Mouse (Mus musculus): ENCODE data around the gene Olfr1357.
A peak's percentile ranks its signal among the peaks of the same experiment; 100 is the strongest.
"Not testable (repeated sequence)": the region's sequence is repeated elsewhere in the genome, so short reads cannot be mapped to it uniquely, and the experiment has no call there.

Olfr1357 gene

GRCm38 (mm10) chr10:78617974-78618373 lies at the start of gene Olfr1357:
Gene Olfr1357 (minus strand): TSS chr10:78618074.
- DNase-seq (ENCODE audit: low read depth): no peak

GRCm38 (mm10) chr10:78666696-78667095 lies 48.8 kb upstream of the Olfr1357 start:
- DNase-seq (ENCODE audit: low read depth): not testable (repeated sequence)

- DNase-seq (ENCODE audit: low read depth): no peak
These were observed 46.7 kb upstream of the Olfr1357 start for GRCm38 (mm10) chr10:78664546-78664945.

GRCm38 (mm10) chr10:78661198-78661597 lies 43.3 kb upstream of the Olfr1357 start:
- DNase-seq (ENCODE audit: low read depth): no peak

GRCm38 (mm10) chr10:78632311-78632710 lies 14.4 kb upstream of the Olfr1357 start:
- peak; percentile 58 for DNase-seq (ENCODE audit: low read depth)

GRCm38 (mm10) chr10:78630194-78630593 lies 12.3 kb upstream of the Olfr1357 start:
- DNase-seq (ENCODE audit: low read depth): peak; percentile 30

GRCm38 (mm10) chr10:78623143-78623542 lies 5.3 kb upstream of the Olfr1357 start:
- not testable (repeated sequence) for DNase-seq (ENCODE audit: low read depth)

- peak; percentile 76 for DNase-seq (ENCODE audit: low read depth)
These were observed 10.3 kb downstream of the Olfr1357 start for GRCm38 (mm10) chr10:78607602-78608001.

GRCm38 (mm10) chr10:78605080-78605479 lies 12.8 kb downstream of the Olfr1357 start:
- peak; percentile 87 for DNase-seq (ENCODE audit: low read depth)

- no peak for DNase-seq (ENCODE audit: low read depth)
These were observed 18.0 kb downstream of the Olfr1357 start for GRCm38 (mm10) chr10:78599865-78600264.

GRCm38 (mm10) chr10:78594566-78594965 lies 23.3 kb downstream of the Olfr1357 start:
- DNase-seq (ENCODE audit: low read depth): no peak

- peak; percentile 57 for DNase-seq (ENCODE audit: low read depth)
These were observed 23.7 kb downstream of the Olfr1357 start for GRCm38 (mm10) chr10:78594157-78594556.

- no peak for DNase-seq (ENCODE audit: low read depth)
These were observed 24.1 kb downstream of the Olfr1357 start for GRCm38 (mm10) chr10:78593736-78594135.

GRCm38 (mm10) chr10:78592856-78593379 lies 25.0 kb downstream of the Olfr1357 start:
- no peak for DNase-seq (ENCODE audit: low read depth)

- peak; percentile 85 for DNase-seq (ENCODE audit: low read depth)
These were observed 26.2 kb downstream of the Olfr1357 start, which contains the start of gene Syde1 for GRCm38 (mm10) chr10:78591406-78592328. Gene Syde1 (minus strand): TSS chr10:78591964.

GRCm38 (mm10) chr10:78590744-78591143 lies 27.1 kb downstream of the Olfr1357 start:
- peak; percentile 84 for DNase-seq (ENCODE audit: low read depth)

GRCm38 (mm10) chr10:78589901-78590300 lies 28.0 kb downstream of the Olfr1357 start:
- DNase-seq (ENCODE audit: low read depth): no peak

GRCm38 (mm10) chr10:78589291-78589690 lies 28.6 kb downstream of the Olfr1357 start:
- no peak for DNase-seq (ENCODE audit: low read depth)

- DNase-seq (ENCODE audit: low read depth): no peak
These were observed 31.8 kb downstream of the Olfr1357 start for GRCm38 (mm10) chr10:78586026-78586425.

GRCm38 (mm10) chr10:78585606-78586005 lies 32.3 kb downstream of the Olfr1357 start:
- no peak for DNase-seq (ENCODE audit: low read depth)

GRCm38 (mm10) chr10:78584996-78585395 lies 32.9 kb downstream of the Olfr1357 start:
- no peak for DNase-seq (ENCODE audit: low read depth)

- DNase-seq (ENCODE audit: low read depth): no peak
These were observed 33.9 kb downstream of the Olfr1357 start for GRCm38 (mm10) chr10:78583939-78584338.

- no peak for DNase-seq (ENCODE audit: low read depth)
These were observed 34.5 kb downstream of the Olfr1357 start for GRCm38 (mm10) chr10:78583347-78583746.

Data from NIH3T3 (cell line).